Mouse (Mus musculus) olfactory bulb, adult 2 months (tissue): ENCODE results near the gene 1110008L16Rik.

Experiments
- CTCF ChIP-seq: fragments of 200-500 bp; IDR thresholded peaks from 2 replicates; pipeline ENCODE4 v1.5.1; 2012; ENCODE audit warnings: low read depth, mild to moderate bottlenecking, low read length, moderate library complexity; ENCODE audit not compliant: insufficient read depth
- POLR2A ChIP-seq: fragments of 200-500 bp; IDR thresholded peaks from 2 replicates; pipeline ENCODE4 v1.6.1; 2012; ENCODE audit warnings: mild to moderate bottlenecking, low read depth, low read length, moderate library complexity; ENCODE audit not compliant: insufficient read depth

GRCm38 (mm10) chr12:55415762-55416161, 116.4 kb downstream of the 1110008L16Rik start:
- TF ChIP-seq CTCF (no peak), POLR2A (no peak)
